Mouse (Mus musculus) fibroblast of lung, adult 2 months (primary cell): ENCODE data around the gene A830005F24Rik.
A peak's percentile ranks its signal among the peaks of the same experiment; 100 is the strongest.

Source experiments
- DNase-seq: peaks from one replicate; pipeline ENCODE4 v3.0.0-alpha.2; 2011; ENCODE audit warnings: low read depth

Gene A830005F24Rik

DNA sequence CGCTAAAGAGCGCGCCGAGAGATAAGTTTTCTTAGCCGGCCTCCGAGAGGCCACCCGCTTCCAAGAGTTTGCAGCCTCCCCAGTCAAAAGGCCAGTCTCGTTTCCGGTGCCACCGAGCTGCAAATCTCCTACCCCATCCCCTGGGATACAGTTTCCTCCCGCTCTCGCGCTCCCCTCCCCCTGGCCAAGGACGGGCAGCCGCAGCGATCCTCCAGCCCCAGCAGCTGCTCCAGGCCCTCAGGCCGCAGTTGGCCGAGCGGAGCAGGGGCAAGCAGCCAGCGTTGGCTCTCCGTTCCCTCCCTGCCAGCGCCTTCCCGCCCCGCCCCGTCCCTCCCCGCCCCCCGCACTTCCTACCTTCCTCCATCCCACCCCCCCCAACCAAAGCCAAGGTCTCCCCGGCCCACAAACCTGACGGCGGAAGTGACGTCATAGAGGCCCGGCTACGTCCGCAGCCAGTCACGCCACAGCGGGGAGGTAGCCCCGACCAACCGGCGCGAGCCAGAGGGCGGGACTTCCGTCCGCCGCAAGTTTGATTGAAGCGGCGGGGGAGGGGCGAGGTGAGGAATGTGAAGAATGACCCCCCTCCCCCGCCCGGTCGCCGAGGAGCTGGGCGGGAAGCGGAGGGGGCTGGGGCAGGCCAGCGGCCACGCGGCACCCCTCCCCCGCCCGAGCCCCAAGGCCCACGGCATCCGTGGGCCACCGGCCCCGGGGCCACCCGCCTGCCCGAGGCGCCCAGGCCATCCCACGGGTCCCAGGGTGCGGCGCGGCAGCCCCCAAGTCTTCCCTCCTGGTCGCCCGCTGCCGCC is 32.3 kb downstream of the A830005F24Rik start:
- peak; percentile 94 for DNase-seq

DNA sequence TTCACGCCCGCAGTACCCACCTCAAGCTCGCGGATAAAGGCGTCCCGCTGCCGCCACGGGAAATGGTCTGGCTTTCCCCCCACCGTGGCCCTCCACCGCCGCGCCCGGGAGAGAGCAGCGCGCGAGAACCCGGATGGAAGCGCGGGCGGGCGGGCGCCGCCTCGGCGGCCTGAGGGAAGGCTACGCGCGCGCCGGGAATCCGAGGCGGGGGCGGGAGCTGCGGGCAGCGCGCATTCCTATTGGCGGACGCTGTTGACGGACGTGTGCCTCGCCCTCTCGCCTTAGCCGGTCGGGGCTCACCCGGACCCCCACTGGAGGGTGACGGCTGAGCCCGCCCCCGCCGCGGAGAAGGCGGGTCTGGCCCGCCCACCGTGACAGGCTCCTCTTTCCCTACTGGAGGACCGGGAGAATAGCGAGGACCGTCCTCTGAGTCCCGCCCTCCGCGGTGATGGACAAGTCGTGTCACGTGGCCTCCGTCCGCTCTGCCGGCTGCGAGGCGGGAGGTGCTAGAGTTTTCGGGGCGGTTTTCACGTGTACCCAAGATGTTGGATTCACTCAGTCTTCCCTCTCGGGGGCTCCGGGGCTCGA is 33.1 kb downstream of the A830005F24Rik start:
- peak; percentile 98 for DNase-seq

DNA sequence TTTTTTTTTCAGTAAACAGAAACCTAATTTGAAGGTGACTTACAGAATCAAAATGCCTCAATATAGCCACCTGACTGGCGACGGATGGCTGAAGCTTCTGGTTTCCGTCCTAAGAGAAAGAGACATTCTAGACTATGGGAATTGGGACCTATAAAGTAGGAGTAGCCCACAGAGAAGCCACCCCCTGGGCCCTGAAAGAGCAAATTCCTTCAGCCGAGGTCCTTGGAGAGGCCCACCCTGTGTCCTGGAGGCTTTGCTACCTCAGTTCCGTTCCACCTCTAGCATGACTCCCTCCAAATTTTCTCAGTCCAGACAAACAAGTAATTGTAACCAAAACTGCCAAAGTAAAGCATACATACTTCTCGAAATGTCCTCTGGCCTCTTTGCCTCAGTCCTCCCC is 34.3 kb downstream of the A830005F24Rik start:
- no peak for DNase-seq

DNA sequence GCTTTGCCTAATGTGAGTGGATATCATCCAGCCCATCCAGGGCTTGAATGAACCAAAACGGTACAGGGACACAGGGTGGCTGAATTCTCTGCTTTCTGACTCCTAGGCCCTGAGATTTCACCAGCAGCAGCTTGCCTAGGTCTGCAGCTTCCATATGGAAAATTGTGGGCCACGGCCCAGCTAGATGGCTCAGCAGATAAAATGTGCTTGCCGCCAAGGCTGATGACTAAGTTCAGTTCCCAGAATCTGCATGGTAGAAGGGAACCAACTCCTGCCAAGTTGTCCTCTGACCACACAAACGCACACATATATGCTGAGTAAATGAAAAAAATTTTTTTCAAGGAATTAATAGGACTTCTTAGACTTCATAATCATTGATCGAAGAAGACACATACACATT is 34.9 kb downstream of the A830005F24Rik start:
- DNase-seq: peak; percentile 53

DNA sequence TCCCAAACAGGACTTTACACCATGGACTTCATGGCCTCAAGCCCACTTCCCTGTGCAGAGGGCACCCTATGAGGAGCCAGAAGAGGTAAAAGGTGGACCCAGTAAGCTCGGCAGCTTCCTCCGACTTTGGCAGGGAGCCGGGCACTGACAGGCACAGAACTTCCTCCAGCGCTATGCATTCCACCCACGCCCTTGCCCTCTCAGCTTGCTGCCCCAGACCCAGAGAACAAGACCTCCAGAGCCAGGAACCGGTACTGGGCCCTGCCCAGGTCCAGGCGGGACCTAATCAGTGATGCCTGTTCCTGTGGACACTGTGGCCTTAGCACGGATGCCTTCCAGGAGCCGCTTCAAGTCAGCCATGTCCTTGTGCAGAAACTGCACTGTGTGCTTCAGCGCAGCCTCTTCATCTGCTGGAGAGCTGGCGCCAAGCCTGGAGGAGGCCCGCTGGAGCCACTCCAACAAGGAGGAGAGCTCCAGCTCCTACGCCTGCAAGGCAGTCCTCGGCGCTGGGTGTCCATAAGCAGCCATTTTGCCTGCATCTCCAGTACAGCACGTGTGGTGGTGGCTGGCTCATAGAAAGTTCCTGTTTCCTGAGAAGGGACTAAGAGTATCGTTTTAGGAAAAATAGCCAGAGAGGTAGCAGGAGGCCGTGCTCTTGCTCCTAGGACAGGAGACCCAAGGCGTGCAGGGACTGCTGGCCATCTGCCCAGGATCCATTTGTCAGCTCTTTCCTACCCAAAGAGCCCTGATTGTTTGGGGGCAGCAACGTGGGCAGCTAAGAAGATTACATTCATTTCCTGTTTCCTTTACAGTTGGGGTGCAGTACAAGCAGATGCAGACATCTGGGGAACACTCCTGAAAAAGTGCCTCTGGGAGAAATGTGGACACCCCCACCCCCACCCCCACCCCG is 39.1 kb downstream of the A830005F24Rik start:
- DNase-seq: peak; percentile 74

DNA sequence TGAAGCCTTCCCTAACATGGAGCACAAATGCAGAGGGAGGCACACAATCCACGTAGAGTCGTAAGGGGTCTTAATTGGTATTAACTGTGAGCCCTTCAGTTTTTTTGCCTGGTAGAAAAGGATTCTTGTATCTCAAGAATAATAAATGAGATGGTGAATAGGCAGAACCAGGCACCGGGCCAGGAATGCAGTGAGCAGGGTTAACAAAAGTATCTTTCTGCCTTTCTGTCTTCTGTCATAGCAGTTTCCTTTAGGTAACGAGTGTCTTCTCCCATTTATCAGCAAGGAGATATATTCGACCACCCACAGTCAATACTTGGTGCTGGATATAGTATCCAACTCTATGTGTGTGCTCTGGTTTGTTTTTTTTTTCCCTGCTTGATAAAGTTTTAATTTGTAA is 40.1 kb downstream of the A830005F24Rik start:
- DNase-seq: no peak

DNA sequence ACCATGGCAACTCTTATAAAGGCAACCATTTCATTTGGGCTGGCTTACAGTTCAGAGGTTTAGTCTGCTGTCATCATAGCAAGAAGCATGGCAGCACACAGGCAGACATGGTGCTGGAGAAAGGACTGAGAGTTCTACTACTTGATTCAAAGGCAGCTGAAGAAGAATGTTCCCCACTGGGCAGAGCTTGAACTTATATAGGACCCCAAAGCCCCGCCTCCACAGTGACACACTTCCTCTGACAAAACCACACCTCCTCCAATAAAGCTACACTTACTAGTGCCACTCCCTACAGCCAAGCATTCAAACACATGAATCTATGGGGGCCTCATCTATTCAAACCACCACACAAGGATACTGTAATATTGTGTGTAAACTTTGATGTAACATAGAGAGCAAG is 41.2 kb downstream of the A830005F24Rik start:
- no peak for DNase-seq

DNA sequence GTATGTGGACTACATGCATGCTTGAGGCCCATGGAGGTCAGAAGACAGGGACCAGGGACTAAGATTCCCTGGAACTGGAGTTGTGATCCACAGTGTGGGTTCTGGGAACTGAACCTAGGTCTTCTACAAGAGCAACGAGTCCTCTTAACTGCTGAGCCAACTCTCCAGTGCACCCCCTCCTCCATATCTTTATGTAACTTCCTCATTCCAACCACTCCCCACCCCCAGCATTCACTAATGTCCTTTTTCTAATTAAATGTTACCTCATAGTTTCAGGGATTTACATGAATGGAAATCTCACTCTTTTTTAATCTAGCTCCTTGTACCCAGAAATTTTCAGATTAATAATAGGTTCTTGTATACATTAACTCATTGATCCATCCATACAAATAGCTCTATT is 42.6 kb downstream of the A830005F24Rik start:
- no peak for DNase-seq

DNA sequence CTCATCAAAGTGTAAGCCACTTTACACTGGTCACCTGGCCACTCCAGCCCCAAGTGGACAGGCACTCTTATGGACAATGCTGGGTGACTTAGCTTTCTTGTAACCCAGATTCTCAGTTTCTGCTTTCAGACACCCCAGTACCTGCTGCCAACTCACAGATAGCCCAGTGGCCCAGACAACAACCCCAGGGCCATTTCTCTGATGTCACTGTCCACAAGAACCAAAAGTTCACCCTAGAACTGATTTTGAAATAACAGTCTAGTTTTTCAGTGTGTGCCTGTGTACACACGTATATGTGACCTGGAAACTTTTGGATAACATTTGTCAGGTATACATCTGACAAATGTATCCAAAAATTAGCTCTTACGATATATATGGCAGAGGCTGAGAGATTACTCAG is 48.1 kb downstream of the A830005F24Rik start:
- DNase-seq: no peak

DNA sequence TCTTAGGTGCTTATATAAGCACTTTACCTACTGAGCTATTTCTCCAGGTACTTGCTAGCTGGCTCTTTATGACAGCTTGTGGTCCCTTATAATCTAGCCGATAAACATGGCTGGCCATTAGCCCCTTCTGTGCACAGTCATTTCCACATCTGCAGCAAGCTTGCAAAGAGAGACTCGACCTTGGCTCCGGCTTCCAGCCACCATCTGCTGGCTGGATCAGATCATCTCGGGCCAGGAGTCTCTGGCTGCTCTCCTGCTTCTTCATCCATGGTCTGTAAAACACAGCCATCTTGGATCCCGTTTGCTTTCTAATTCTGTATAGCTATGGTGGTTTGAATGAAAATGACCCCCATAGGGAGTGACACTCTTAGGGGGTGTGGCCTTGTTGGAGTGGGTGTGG is 49.0 kb downstream of the A830005F24Rik start:
- DNase-seq: no peak
